ENCODE assay signal across 12 mouse cellular contexts in the genomic region with DNA sequence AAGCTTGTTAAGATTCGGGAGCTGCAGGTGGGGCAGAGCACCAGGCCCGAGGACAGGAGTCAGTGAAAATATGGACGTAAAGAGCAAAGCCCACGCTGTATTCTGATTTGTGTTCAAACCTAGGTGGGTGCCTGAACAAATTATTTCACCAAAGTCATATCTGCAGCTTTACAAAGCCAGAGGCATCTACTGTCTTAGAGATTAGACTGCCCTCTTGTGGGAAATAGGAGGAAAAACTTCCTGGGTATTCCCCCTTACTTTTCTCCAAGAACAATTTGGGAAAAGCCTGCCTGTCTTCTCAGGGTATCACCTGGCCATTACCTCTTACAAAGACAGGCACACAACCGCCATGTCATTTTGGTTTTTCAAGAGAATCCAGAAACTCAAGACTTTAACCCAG. TPM values are rescaled to one million over a fixed set of nuclear protein-coding genes. Genes with fewer than 3 reads are reported as not detected.
DNase-seq lines count a peak whose midpoint lies in the region; ATAC-seq and TF ChIP-seq lines count a peak whose summit lies in the region.
"Had no signal": no experiment of that assay in that cellular context is flagged by ENCODE, and none has a peak within 500 bp of the region (broad histone marks: within the 10 kb centered on the region; RNA-seq: fewer than 3 reads in every experiment).

No protein-coding gene starts in this region.

- no peak overlapping the region for H3K9ac ChIP-seq in heart, adult 2 months (ENCODE audit: low read depth, low read length)
- H3K9ac ChIP-seq in liver, postnatal 0 days (replicated peaks), result no peak overlapping the region
- no peak overlapping the region for H3K9ac ChIP-seq in neural tube, embryonic 15.5 days (replicated peaks)
- H3K9ac ChIP-seq: embryonic facial prominence, embryonic 12.5 days; hindbrain, embryonic 15.5 days had no signal

- TF ChIP-seq POLR2A in heart, adult 2 months (IDR thresholded peaks at IDR 0.05; ENCODE audit: insufficient read depth, low read depth, low read length), result no peak

- no peaks in the 10 kb centered on the region for H3K79me2 ChIP-seq in heart, adult 2 months (replicated peaks; ENCODE audit: control insufficient read depth, insufficient read depth, low read length)

- H3K9me3 ChIP-seq in liver, postnatal 0 days (ENCODE audit: low read length), result no peaks in the 10 kb centered on the region
- no peaks in the 10 kb centered on the region for H3K9me3 ChIP-seq in neural tube, embryonic 15.5 days (replicated peaks)
- H3K9me3 ChIP-seq: embryonic facial prominence, embryonic 12.5 days; hindbrain, embryonic 15.5 days had no signal

- no peaks in the 10 kb centered on the region for H3K27me3 ChIP-seq in heart, adult 2 months (ENCODE audit: control insufficient read depth, insufficient read depth, low read length)
- no peaks in the 10 kb centered on the region for H3K27me3 ChIP-seq in liver, postnatal 0 days (ENCODE audit: insufficient read depth, low read length)
- H3K27me3 ChIP-seq in neural tube, embryonic 15.5 days (replicated peaks), result no peaks in the 10 kb centered on the region
- H3K27me3 ChIP-seq: embryonic facial prominence, embryonic 12.5 days; hindbrain, embryonic 15.5 days had no signal

- H3K4me1 ChIP-seq in heart, adult 2 months (ENCODE audit: control insufficient read depth, insufficient read depth, low read length), result no peaks in the 10 kb centered on the region
- no peaks in the 10 kb centered on the region; the same call in 1 of the 2 replicates for H3K4me1 ChIP-seq in liver, postnatal 0 days (ENCODE audit: insufficient read depth)
- H3K4me1 ChIP-seq in neural tube, embryonic 15.5 days, result peaks cover 18% of the 10 kb centered on the region
- H3K4me1 ChIP-seq: hindbrain, embryonic 15.5 days had no signal

- no peak overlapping the region for H3K4me2 ChIP-seq in liver, postnatal 0 days (ENCODE audit: low read depth, low read length)
- no peak overlapping the region for H3K4me2 ChIP-seq in neural tube, embryonic 15.5 days
- H3K4me2 ChIP-seq: embryonic facial prominence, embryonic 12.5 days; hindbrain, embryonic 15.5 days had no signal

- TF ChIP-seq EP300 in heart, adult 2 months (IDR thresholded peaks at IDR 0.05; ENCODE audit: insufficient read depth, low read depth, low read length), result no peak
- TF ChIP-seq EP300 in liver, postnatal 0 days (IDR thresholded peaks at IDR 0.05; ENCODE audit: low read depth), result no peak

- TF ChIP-seq CTCF in heart, adult 2 months (IDR thresholded peaks at IDR 0.05), result peak; percentile 83
- TF ChIP-seq CTCF in liver, postnatal 0 days (IDR thresholded peaks at IDR 0.05; ENCODE audit: low read depth), result peak; percentile 58

- H3K27ac ChIP-seq in heart, adult 2 months, result no peak overlapping the region
- no peak overlapping the region for H3K27ac ChIP-seq in liver, postnatal 0 days (ENCODE audit: low read depth)
- 0 out of 2 replicates have a peak overlapping the region, but pooled peaks have one; percentile 37 for H3K27ac ChIP-seq in neural tube, embryonic 15.5 days (replicated peaks)
- H3K27ac ChIP-seq: embryonic facial prominence, embryonic 12.5 days; hindbrain, embryonic 15.5 days had no signal

- H3K36me3 ChIP-seq in heart, adult 2 months (ENCODE audit: control insufficient read depth, insufficient read depth, low read length), result no peaks in the 10 kb centered on the region
- no peaks in the 10 kb centered on the region for H3K36me3 ChIP-seq in liver, postnatal 0 days (replicated peaks; ENCODE audit: insufficient read depth, low read length)
- H3K36me3 ChIP-seq in neural tube, embryonic 15.5 days, result no peaks in the 10 kb centered on the region
- H3K36me3 ChIP-seq: embryonic facial prominence, embryonic 12.5 days; hindbrain, embryonic 15.5 days had no signal

- WGBS in heart, adult 2 months, result 53% methylated on average over 5 of the region's 5 CpGs
- WGBS in liver, postnatal 0 days (ENCODE audit: insufficient replicate concordance), result 51% methylated on average over 5 of the region's 5 CpGs
- 57% methylated on average over 5 of the region's 5 CpGs for WGBS in neural tube, embryonic 15.5 days

- H3K4me3 ChIP-seq in heart, adult 2 months, result no peak overlapping the region
- H3K4me3 ChIP-seq in liver, postnatal 0 days (ENCODE audit: low read depth, low read length), result no peak overlapping the region
- no peak overlapping the region for H3K4me3 ChIP-seq in neural tube, embryonic 15.5 days (replicated peaks)
- H3K4me3 ChIP-seq: embryonic facial prominence, embryonic 12.5 days; hindbrain, embryonic 15.5 days had no signal

- ATAC-seq in liver, postnatal 0 days, result no peak
- no peak; the same call in 1 of the 2 replicates for ATAC-seq in neural tube, embryonic 15.5 days (ENCODE audit: low FRiP score)

- intact Hi-C loops in heart, adult 2 months (cut with DNase I), result loop anchor here (10.0 kb wide), 2 partner anchors 141 to 501 kb away; no protein-coding TSS in a partner anchor
- intact Hi-C loops in heart, postnatal 14 days (cut with DNase I), result loop anchor here (5.0 to 10.0 kb wide), 4 partner anchors 151 to 623 kb away; no protein-coding TSS in a partner anchor

- DNase-seq in heart, adult 2 months, result no peak
- DNase-seq in heart, postnatal 14 days, result no peak
- no peak for DNase-seq in liver, postnatal 0 days
- DNase-seq in liver, result no peak
- DNase-seq in embryo, embryonic 10.5 days (ENCODE audit: low spot score), result peak; percentile 67
- DNase-seq in spleen, postnatal 36 days (ENCODE audit: low spot score in 2 of 2), result no peak
- no peak for DNase-seq in layer of hippocampus, postnatal 36 days
- DNase-seq: lung, postnatal 4 days had no signal

RNA-seq across cellular contexts. Expression of gene Saxo1, which starts 12.5 kb away (rescaled TPM):
- total RNA-seq in heart, adult 2 months (2021), result not detected
- polyA plus RNA-seq in heart, adult 2 months (2012; rRNA removed), result 0.16 and 0.18 TPM in 2 replicates
- total RNA-seq in heart, postnatal 14 days (2021), result not detected
- not detected in 2 replicates for polyA plus RNA-seq in liver, postnatal 0 days (2015; fragmentation: Nextera tagmentation; extraction: Ambion mirVana)
- not detected in 2 replicates for polyA plus RNA-seq in neural tube, embryonic 15.5 days (2015; fragmentation: Nextera tagmentation; extraction: Ambion mirVana)
- not detected for total RNA-seq in layer of hippocampus, postnatal 36 days (2021)
- polyA plus RNA-seq: embryonic facial prominence, embryonic 12.5 days; hindbrain, embryonic 15.5 days; spleen, adult 2 months had no signal

RNA-seq across cellular contexts. Expression of gene Rraga, which starts 29.9 kb away (rescaled TPM):
- 10 to 100 TPM; 55.3 to 65.5 TPM for total RNA-seq in heart, adult 2 months (2021)
- 29.3 and 35.2 TPM in 2 replicates for polyA plus RNA-seq in heart, adult 2 months (2012; rRNA removed)
- 10 to 100 TPM; 58.5 to 61.4 TPM for total RNA-seq in heart, postnatal 14 days (2021)
- 29.3 and 36.4 TPM in 2 replicates for polyA plus RNA-seq in liver, postnatal 0 days (2015; fragmentation: Nextera tagmentation; extraction: Ambion mirVana)
- 127 and 148 TPM in 2 replicates for polyA plus RNA-seq in neural tube, embryonic 15.5 days (2015; fragmentation: Nextera tagmentation; extraction: Ambion mirVana)
- total RNA-seq in layer of hippocampus, postnatal 36 days (2021), result 100 to 1,000 TPM; 129 to 144 TPM
